Mouse (Mus musculus) liver, postnatal 0 days (tissue): ENCODE measurements at regions not wholly inside any gene's neighbourhood (a gene's known extent, or its start where the extent isn't known, plus 50 kb on each side); places are given as distances from the start of the nearest gene placed in this dataset. TPM values are rescaled to one million over a fixed set of nuclear protein-coding genes. Genes with fewer than 3 reads are reported as not detected.

Experiments used
- ATAC-seq: fragments of 200-750 bp; cut with Nextera tagmentation; 2 replicates; pipeline ENCODE4 v1.8.0; 2017; ENCODE audit warnings: mild to moderate bottlenecking, moderate library complexity
- DNase-seq: peaks from one replicate; pipeline ENCODE4 v3.0.0-alpha.2; 2016
- H3K27ac ChIP-seq: fragments of 300-500 bp; sonication (generic); 2 replicates; pipeline ENCODE4 v1.5.1; 2014; ENCODE audit warnings: antibody characterized with exemption, moderate library complexity, mild to moderate bottlenecking, low read depth
- H3K27me3 ChIP-seq: fragments of 300-500 bp; sonication (generic); 2 replicates; pipeline ENCODE4 v1.6.1; 2014; ENCODE audit warnings: low read length, control low read depth, mixed read lengths; ENCODE audit not compliant: insufficient read depth
- H3K36me3 ChIP-seq: fragments of 300-500 bp; sonication (generic); replicated peaks from 2 replicates; pipeline ENCODE4 v1.6.1; 2014; ENCODE audit warnings: mild to moderate bottlenecking, control low read depth, low read length, moderate library complexity, mixed read lengths; ENCODE audit not compliant: insufficient read depth
- H3K4me1 ChIP-seq: fragments of 300-500 bp; sonication (generic); 2 replicates; pipeline ENCODE4 v1.6.1; 2014; ENCODE audit warnings: antibody characterized with exemption, mild to moderate bottlenecking, control low read depth; ENCODE audit not compliant: insufficient read depth
- H3K4me2 ChIP-seq: fragments of 300-500 bp; sonication (generic); 2 replicates; pipeline ENCODE4 v1.6.1; 2014; ENCODE audit warnings: low read depth, mild to moderate bottlenecking, low read length, moderate library complexity, mixed read lengths
- H3K4me3 ChIP-seq: fragments of 300-500 bp; sonication (generic); 2 replicates; pipeline ENCODE4 v1.5.1; 2014; ENCODE audit warnings: low read depth, low read length
- H3K9ac ChIP-seq: fragments of 300-500 bp; sonication (generic); replicated peaks from 2 replicates; pipeline ENCODE4 v1.6.1; 2014; ENCODE audit warnings: mild to moderate bottlenecking, moderate library complexity
- H3K9me3 ChIP-seq: fragments of 300-500 bp; sonication (generic); 2 replicates; pipeline ENCODE4 v1.6.1; 2016; ENCODE audit warnings: mild to moderate bottlenecking, control low read depth, low read length, mixed read lengths
- CTCF ChIP-seq: sonication (generic); IDR thresholded peaks from 2 replicates; pipeline ENCODE4 v1.5.1; 2016; ENCODE audit warnings: antibody characterized with exemption, low read depth
- EP300 ChIP-seq: IDR thresholded peaks from 2 replicates; pipeline ENCODE4 v1.6.1; 2016; ENCODE audit warnings: antibody characterized with exemption, low read depth, mild to moderate bottlenecking
- WGBS: fragments of 180-500 bp; shearing (Covaris S2); extraction: QIAGEN DNeasy Blood & Tissue Kit; methylation state at CpG from one replicate; pipeline ENCODE4 v1.1.7; 2014; ENCODE audit not compliant: insufficient replicate concordance; 5-methylcytosine and 5-hydroxymethylcytosine counted together
- microRNA-seq: library from miRNA; unstranded; fragments of <30 nt; microRNA quantifications from one replicate; pipeline ENCODE4, GENCODE M21; 2016

GRCm38 (mm10) chr19:34421171-34421570, 53.8 kb downstream of the Ch25h start:
- DNase-seq (no peak), ATAC-seq (no peak)
- Histone ChIP-seq H3K4me3 (no peak overlapping the region), H3K27ac (no peak overlapping the region), H3K36me3 (no peaks in the 10 kb centered on the region), H3K4me1 (no peaks in the 10 kb centered on the region), H3K27me3 (no peaks in the 10 kb centered on the region), H3K4me2 (no peak overlapping the region), H3K9me3 (no peaks in the 10 kb centered on the region), H3K9ac (no peak overlapping the region)
- 59% methylated on average over 4 of the region's 4 CpGs for WGBS
- no peak for TF ChIP-seq EP300
- TF ChIP-seq CTCF = no peak

GRCm38 (mm10) chr19:34420293-34420792, 54.6 kb downstream of the Ch25h start:
- Histone ChIP-seq H3K36me3 (no peaks in the 10 kb centered on the region), H3K9ac (no peak overlapping the region), H3K27ac (peak overlapping the region; percentile 48; the same call in 1 of the 2 replicates), H3K9me3 (no peaks in the 10 kb centered on the region), H3K27me3 (no peaks in the 10 kb centered on the region), H3K4me2 (no peak overlapping the region), H3K4me1 (no peaks in the 10 kb centered on the region), H3K4me3 (no peak overlapping the region)
- 48% methylated on average over 8 of the region's 8 CpGs for WGBS
- peak; percentile 12; the same call in 1 of the 2 replicates for ATAC-seq
- DNase-seq = no peak
- TF ChIP-seq EP300 (peak; percentile 74; the same call in 1 of the 2 replicates), CTCF (no peak)

GRCm38 (mm10) chr19:34407176-34407575, 67.8 kb downstream of the Ch25h start:
- no peaks in the 10 kb centered on the region for H3K27me3 ChIP-seq
- WGBS = 73% methylated on average over 1 of the region's 1 CpGs
- H3K4me3 ChIP-seq = no peak overlapping the region
- H3K27ac ChIP-seq = no peak overlapping the region
- no peak for ATAC-seq
- no peak for DNase-seq
- no peak overlapping the region for H3K4me2 ChIP-seq
- H3K4me1 ChIP-seq = no peaks in the 10 kb centered on the region
- TF ChIP-seq CTCF (no peak), EP300 (no peak)
- H3K9me3 ChIP-seq = no peaks in the 10 kb centered on the region
- no peak overlapping the region for H3K9ac ChIP-seq
- H3K36me3 ChIP-seq = no peaks in the 10 kb centered on the region

- Histone ChIP-seq H3K4me1 (no peaks in the 10 kb centered on the region), H3K9ac (no peak overlapping the region), H3K9me3 (no peaks in the 10 kb centered on the region), H3K27me3 (no peaks in the 10 kb centered on the region), H3K27ac (no peak overlapping the region), H3K36me3 (no peaks in the 10 kb centered on the region), H3K4me3 (no peak overlapping the region), H3K4me2 (no peak overlapping the region)
- ATAC-seq (no peak), DNase-seq (no peak)
- WGBS = 62% methylated on average over 4 of the region's 4 CpGs
- TF ChIP-seq EP300 (no peak), CTCF (no peak)
These were observed 68.3 kb downstream of the Ch25h start for GRCm38 (mm10) chr19:34406710-34407109.

- WGBS = 74% methylated on average over 9 of the region's 9 CpGs
- no peaks in the 10 kb centered on the region for H3K36me3 ChIP-seq
- DNase-seq (no peak), ATAC-seq (no peak)
- TF ChIP-seq CTCF (no peak), EP300 (no peak)
- H3K9ac ChIP-seq = no peak overlapping the region
- H3K4me2 ChIP-seq = no peak overlapping the region
- no peaks in the 10 kb centered on the region for H3K4me1 ChIP-seq
- no peak overlapping the region for H3K4me3 ChIP-seq
- H3K9me3 ChIP-seq = no peaks in the 10 kb centered on the region
- H3K27ac ChIP-seq = no peak overlapping the region
- H3K27me3 ChIP-seq = no peaks in the 10 kb centered on the region
These were observed 78.7 kb downstream of the Ch25h start for GRCm38 (mm10) chr19:34396276-34396675.

- DNase-seq (no peak), ATAC-seq (no peak)
- no peak overlapping the region for H3K9ac ChIP-seq
- no peak overlapping the region for H3K27ac ChIP-seq
- no peaks in the 10 kb centered on the region for H3K36me3 ChIP-seq
- TF ChIP-seq EP300 (no peak), CTCF (no peak)
- H3K4me3 ChIP-seq = no peak overlapping the region
- H3K4me2 ChIP-seq = no peak overlapping the region
- no peaks in the 10 kb centered on the region for H3K4me1 ChIP-seq
- H3K27me3 ChIP-seq = no peaks in the 10 kb centered on the region
- 32% methylated on average over 2 of the region's 2 CpGs for WGBS
- H3K9me3 ChIP-seq = no peaks in the 10 kb centered on the region
These were observed 85.0 kb downstream of the Ch25h start for GRCm38 (mm10) chr19:34389940-34390339.

GRCm38 (mm10) chr19:34382551-34382950, 92.1 kb downstream of the Fas start:
- Histone ChIP-seq H3K4me3 (no peak overlapping the region), H3K27ac (no peak overlapping the region), H3K4me1 (no peaks in the 10 kb centered on the region), H3K27me3 (no peaks in the 10 kb centered on the region), H3K9me3 (no peaks in the 10 kb centered on the region), H3K4me2 (no peak overlapping the region), H3K36me3 (no peaks in the 10 kb centered on the region), H3K9ac (no peak overlapping the region)
- no peak for TF ChIP-seq EP300
- TF ChIP-seq CTCF = no peak
- ATAC-seq = no peak
- DNase-seq = no peak

Small RNA genes lying in the stretch of these regions (microRNA-seq; reads per million reads assigned to microRNA genes)
- not detected for gene Gm23060
